Mouse (Mus musculus) midbrain, embryonic 16.5 days (tissue): Measurements from ENCODE around the gene Gimap8. TPM values are rescaled to one million over a fixed set of nuclear protein-coding genes. Genes with fewer than 3 reads are reported as not detected.
A peak's percentile ranks its signal among the peaks of the same experiment; 100 is the strongest.

Experiments used
- ATAC-seq: fragments of 200-750 bp; cut with Nextera tagmentation; 2 replicates; pipeline ENCODE4 v1.8.0; 2017; ENCODE audit warnings: moderate TSS enrichment
- H3K27ac ChIP-seq: fragments of 300-500 bp; sonication (generic); 2 replicates; pipeline ENCODE4 v1.5.1; 2014; ENCODE audit warnings: mild to moderate bottlenecking, low read length, mixed read lengths
- H3K27me3 ChIP-seq: fragments of 300-500 bp; sonication (generic); 2 replicates; pipeline ENCODE4 v1.6.1; 2014; ENCODE audit warnings: low read depth, low read length, mixed read lengths; ENCODE audit not compliant: control insufficient read depth, insufficient read depth
- H3K36me3 ChIP-seq: fragments of 300-500 bp; sonication (generic); 2 replicates; pipeline ENCODE4 v1.6.1; 2014; ENCODE audit warnings: mild to moderate bottlenecking, low read length, moderate library complexity, mixed read lengths; ENCODE audit not compliant: control insufficient read depth, insufficient read depth
- H3K4me1 ChIP-seq: fragments of 300-500 bp; sonication (generic); 2 replicates; pipeline ENCODE4 v1.6.1; 2014; ENCODE audit warnings: mild to moderate bottlenecking, low read length, mixed read lengths; ENCODE audit not compliant: control insufficient read depth, insufficient read depth
- H3K4me2 ChIP-seq: fragments of 300-500 bp; sonication (generic); 2 replicates; pipeline ENCODE4 v1.6.1; 2014; ENCODE audit warnings: mild to moderate bottlenecking, low read length, mixed read lengths
- H3K4me3 ChIP-seq: fragments of 300-500 bp; sonication (generic); 2 replicates; pipeline ENCODE4 v1.5.1; 2014; ENCODE audit warnings: low read depth, mild to moderate bottlenecking, low read length, moderate library complexity, mixed read lengths
- H3K9ac ChIP-seq: fragments of 300-500 bp; sonication (generic); 2 replicates; pipeline ENCODE4 v1.6.1; 2014; ENCODE audit warnings: low read depth, low read length, mixed read lengths
- H3K9me3 ChIP-seq: fragments of 300-500 bp; sonication (generic); replicated peaks from 2 replicates; pipeline ENCODE4 v1.6.1; 2014; ENCODE audit warnings: mild to moderate bottlenecking, low read length, mixed read lengths; ENCODE audit not compliant: control insufficient read depth, poor library complexity, severe bottlenecking
- WGBS: fragments of 180-500 bp; shearing (Covaris S2); extraction: QIAGEN DNeasy Blood & Tissue Kit; methylation state at CpG from one replicate; pipeline ENCODE4 v1.1.7; 2014; 5-methylcytosine and 5-hydroxymethylcytosine counted together
- polyA plus RNA-seq: library from polyadenylated mRNA; unstranded; fragments of >200 nt; fragmentation: Nextera tagmentation; extraction: Ambion mirVana; gene quantifications from 2 replicates; pipeline ENCODE4 v1.2.1, GENCODE M21; 2015

Gene Gimap8
- polyA plus RNA-seq, 1 experiment from 2014 or later: 0.48 TPM

- Histone ChIP-seq H3K9ac (no peak overlapping the region), H3K27me3 (no peaks in the 10 kb centered on the region), H3K4me2 (no peak overlapping the region), H3K4me1 (no peaks in the 10 kb centered on the region), H3K27ac (no peak overlapping the region), H3K9me3 (no peaks in the 10 kb centered on the region), H3K36me3 (no peaks in the 10 kb centered on the region), H3K4me3 (no peak overlapping the region)
- no peak for ATAC-seq
- 71% methylated on average over 2 of the region's 2 CpGs for WGBS
Measured at GRCm38 (mm10) chr6:48669446-48669969, 22.5 kb downstream of the Gimap8 start.

GRCm38 (mm10) chr6:48674291-48675058 lies 27.4 kb downstream of the Gimap8 start:
- H3K9me3 ChIP-seq: no peaks in the 10 kb centered on the region
- no peak overlapping the region for H3K4me3 ChIP-seq
- H3K4me1 ChIP-seq: peaks cover 5% of the 10 kb centered on the region
- no peaks in the 10 kb centered on the region for H3K27me3 ChIP-seq
- no peaks in the 10 kb centered on the region for H3K36me3 ChIP-seq
- H3K4me2 ChIP-seq: no peak overlapping the region
- no peak for ATAC-seq
- H3K27ac ChIP-seq: no peak overlapping the region
- no peak overlapping the region for H3K9ac ChIP-seq
- 93% methylated on average over 9 of the region's 9 CpGs for WGBS

GRCm38 (mm10) chr6:48675400-48675930 lies 28.4 kb downstream of the Gimap8 start:
- H3K27me3 ChIP-seq: no peaks in the 10 kb centered on the region
- no peaks in the 10 kb centered on the region for H3K36me3 ChIP-seq
- no peak overlapping the region for H3K4me3 ChIP-seq
- no peak overlapping the region for H3K27ac ChIP-seq
- peak overlapping the region; percentile 37 for H3K4me2 ChIP-seq
- ATAC-seq: no peak
- no peaks in the 10 kb centered on the region for H3K9me3 ChIP-seq
- H3K9ac ChIP-seq: no peak overlapping the region
- 49% methylated on average over 10 of the region's 10 CpGs for WGBS
- peaks cover 5% of the 10 kb centered on the region for H3K4me1 ChIP-seq

GRCm38 (mm10) chr6:48675931-48676859 lies 29.2 kb downstream of the Gimap8 start, which contains the start of gene Gimap9:
Gene Gimap9, plus strand, starts transcription at chr6:48676129.
- Histone ChIP-seq H3K27ac (no peak within 1 kb of the TSS), H3K9me3 (no peaks in the 10 kb centered on the region), H3K4me3 (no peak within 1 kb of the TSS), H3K9ac (no peak within 1 kb of the TSS), H3K27me3 (no peaks in the 10 kb centered on the region), H3K36me3 (no peaks in the 10 kb centered on the region), H3K4me2 (peak within 1 kb of the TSS; percentile 37), H3K4me1 (peaks cover 5% of the 10 kb centered on the region)
- WGBS: 24% methylated on average over 11 of the region's 13 CpGs
- ATAC-seq: no peak

- no peak overlapping the region for H3K4me2 ChIP-seq
- peaks cover 5% of the 10 kb centered on the region for H3K4me1 ChIP-seq
- WGBS: 81% methylated on average over 5 of the region's 5 CpGs
- no peaks in the 10 kb centered on the region for H3K27me3 ChIP-seq
- H3K9me3 ChIP-seq: no peaks in the 10 kb centered on the region
- H3K9ac ChIP-seq: no peak overlapping the region
- no peak for ATAC-seq
- no peak overlapping the region for H3K4me3 ChIP-seq
- no peaks in the 10 kb centered on the region for H3K36me3 ChIP-seq
- H3K27ac ChIP-seq: no peak overlapping the region
Measured at GRCm38 (mm10) chr6:48676860-48677415, 29.9 kb downstream of the Gimap8 start.

GRCm38 (mm10) chr6:48677492-48678345 lies 30.7 kb downstream of the Gimap8 start:
- ATAC-seq: no peak
- H3K9ac ChIP-seq: no peak overlapping the region
- 96% methylated on average over 17 of the region's 17 CpGs for WGBS
- no peaks in the 10 kb centered on the region for H3K36me3 ChIP-seq
- H3K4me2 ChIP-seq: no peak overlapping the region
- H3K9me3 ChIP-seq: no peaks in the 10 kb centered on the region
- peaks cover 5% of the 10 kb centered on the region for H3K4me1 ChIP-seq
- H3K27ac ChIP-seq: no peak overlapping the region
- H3K27me3 ChIP-seq: no peaks in the 10 kb centered on the region
- no peak overlapping the region for H3K4me3 ChIP-seq

- no peak for ATAC-seq
- Histone ChIP-seq H3K9me3 (no peaks in the 10 kb centered on the region), H3K36me3 (no peaks in the 10 kb centered on the region), H3K4me2 (no peak overlapping the region), H3K4me1 (peaks cover 5% of the 10 kb centered on the region), H3K27me3 (no peaks in the 10 kb centered on the region), H3K9ac (no peak overlapping the region), H3K4me3 (no peak overlapping the region), H3K27ac (no peak overlapping the region)
- 92% methylated on average over 4 of the region's 4 CpGs for WGBS
Measured at GRCm38 (mm10) chr6:48678391-48678790, 31.4 kb downstream of the Gimap8 start.

GRCm38 (mm10) chr6:48679701-48680100 lies 32.7 kb downstream of the Gimap8 start:
- no peak overlapping the region for H3K4me3 ChIP-seq
- no peaks in the 10 kb centered on the region for H3K9me3 ChIP-seq
- WGBS: 88% methylated on average over 6 of the region's 6 CpGs
- no peaks in the 10 kb centered on the region for H3K36me3 ChIP-seq
- H3K9ac ChIP-seq: no peak overlapping the region
- ATAC-seq: no peak
- H3K27ac ChIP-seq: no peak overlapping the region
- H3K4me1 ChIP-seq: peaks cover 5% of the 10 kb centered on the region
- no peaks in the 10 kb centered on the region for H3K27me3 ChIP-seq
- no peak overlapping the region for H3K4me2 ChIP-seq
